Mouse (Mus musculus) kidney, adult 2 months (tissue): ENCODE data around the gene Chst3. TPM values are rescaled to one million over a fixed set of nuclear protein-coding genes. Genes with fewer than 3 reads are reported as not detected.
"Not testable (repeated sequence)": the region's sequence is repeated elsewhere in the genome, so short reads cannot be mapped to it uniquely, and the experiment has no call there.

Experiments used
- DNase-seq: peaks from one replicate; pipeline ENCODE4 v3.0.0; 2021
- H3K27ac ChIP-seq: fragments of 200-500 bp; 2 replicates; pipeline ENCODE4 v1.5.1; 2012; ENCODE audit warnings: low read depth, low read length, control low read depth, inconsistent platforms; ENCODE audit not compliant: insufficient read depth
- H3K27me3 ChIP-seq: fragments of 200-500 bp; replicated peaks from 2 replicates; pipeline ENCODE4 v1.6.1; 2012; ENCODE audit warnings: mild to moderate bottlenecking, moderate library complexity, low read length, inconsistent platforms; ENCODE audit not compliant: control insufficient read depth, insufficient read depth
- H3K36me3 ChIP-seq: fragments of 200-500 bp; 2 replicates; pipeline ENCODE4 v1.6.1; 2012; ENCODE audit warnings: mild to moderate bottlenecking, moderate library complexity, low read length, inconsistent platforms; ENCODE audit not compliant: control insufficient read depth, insufficient read depth
- H3K4me1 ChIP-seq: fragments of 200-500 bp; 2 replicates; pipeline ENCODE4 v1.6.1; 2011; ENCODE audit warnings: low read length; ENCODE audit not compliant: control insufficient read depth, insufficient read depth
- H3K4me3 ChIP-seq: fragments of 200-500 bp; 2 replicates; pipeline ENCODE4 v1.5.1; 2011; ENCODE audit warnings: mild to moderate bottlenecking, low read depth, low read length, control low read depth; ENCODE audit not compliant: insufficient read depth
- CTCF ChIP-seq: fragments of 200-500 bp; conservative IDR thresholded peaks from 2 replicates; pipeline ENCODE4 v1.5.1; 2011; ENCODE audit warnings: low read depth, mild to moderate bottlenecking, control low read depth, low read length, moderate library complexity, mixed read lengths; ENCODE audit not compliant: insufficient read depth, insufficient read length
- POLR2A ChIP-seq: fragments of 200-500 bp; IDR thresholded peaks from one replicate; pipeline ENCODE4 v1.6.1; 2011; ENCODE audit warnings: low read depth, low read length, control low read depth
- WGBS: fragments of 180-500 bp; shearing (Covaris S2); methylation state at CpG from one replicate; pipeline ENCODE4 v1.1.7; 2018; 5-methylcytosine and 5-hydroxymethylcytosine counted together
- polyA plus RNA-seq: library from polyadenylated mRNA; depleted of rRNA; stranded (reverse); fragments of >200 nt; gene quantifications from 2 replicates; pipeline ENCODE4 v1.2.3, GENCODE M21; 2012

Chst3 gene
- polyA plus RNA-seq, 1 experiment = 4.3 TPM

GRCm38 (mm10) chr10:60186191-60186945 is 32.7 kb downstream of the Chst3 start:
- Histone ChIP-seq H3K27me3 (no peaks in the 10 kb centered on the region), H3K27ac (no peak overlapping the region), H3K4me3 (no peak overlapping the region), H3K36me3 (no peaks in the 10 kb centered on the region), H3K4me1 (no peaks in the 10 kb centered on the region)
- no peak for TF ChIP-seq CTCF
- no peak for TF ChIP-seq POLR2A
- no peak for DNase-seq
- 89% methylated on average over 44 of the region's 44 CpGs for WGBS

GRCm38 (mm10) chr10:60185023-60185709 is 33.9 kb downstream of the Chst3 start:
- no peak for DNase-seq
- Histone ChIP-seq H3K4me1 (no peaks in the 10 kb centered on the region), H3K27ac (no peak overlapping the region), H3K36me3 (no peaks in the 10 kb centered on the region), H3K4me3 (no peak overlapping the region), H3K27me3 (no peaks in the 10 kb centered on the region)
- TF ChIP-seq POLR2A (no peak), CTCF (no peak)
- 88% methylated on average over 10 of the region's 10 CpGs for WGBS

- H3K4me3 ChIP-seq, H3K36me3 ChIP-seq, H3K27ac ChIP-seq, H3K4me1 ChIP-seq, DNase-seq, H3K27me3 ChIP-seq: not testable (repeated sequence)
- 87% methylated on average over 9 of the region's 9 CpGs for WGBS
Observed at GRCm38 (mm10) chr10:60175306-60175705, 43.8 kb downstream of the Chst3 start.

GRCm38 (mm10) chr10:60174506-60174905 is 44.6 kb downstream of the Chst3 start:
- 70% methylated on average over 3 of the region's 3 CpGs for WGBS
- Histone ChIP-seq H3K4me1 (no peaks in the 10 kb centered on the region), H3K27ac (no peak overlapping the region)

GRCm38 (mm10) chr10:60173035-60173434 is 46.0 kb downstream of the Chst3 start:
- 44% methylated on average over 10 of the region's 10 CpGs for WGBS
- Histone ChIP-seq H3K4me3 (no peak overlapping the region), H3K36me3 (no peaks in the 10 kb centered on the region), H3K27me3 (no peaks in the 10 kb centered on the region), H3K27ac (no peak overlapping the region), H3K4me1 (no peaks in the 10 kb centered on the region)
- no peak for TF ChIP-seq CTCF
- no peak for TF ChIP-seq POLR2A
- DNase-seq = peak; percentile 30

More at GRCm38 (mm10) chr10:60174506-60174905, 44.6 kb downstream of the Chst3 start:
- Histone ChIP-seq H3K36me3 (no peaks in the 10 kb centered on the region), H3K4me3 (no peak overlapping the region), H3K27me3 (no peaks in the 10 kb centered on the region)
- no peak for TF ChIP-seq POLR2A
- no peak for TF ChIP-seq CTCF
- no peak for DNase-seq

- no peaks in the 10 kb centered on the region for H3K27me3 ChIP-seq
- 93% methylated on average over 4 of the region's 4 CpGs for WGBS
- no peaks in the 10 kb centered on the region for H3K4me1 ChIP-seq
- no peaks in the 10 kb centered on the region for H3K36me3 ChIP-seq
- H3K27ac ChIP-seq = no peak overlapping the region
- no peak for DNase-seq
- no peak overlapping the region for H3K4me3 ChIP-seq
- no peak for TF ChIP-seq POLR2A
- no peak for TF ChIP-seq CTCF
Observed at GRCm38 (mm10) chr10:60172306-60172705, 46.8 kb downstream of the Chst3 start.

GRCm38 (mm10) chr10:60171368-60171767 is 47.7 kb downstream of the Chst3 start:
- TF ChIP-seq POLR2A (no peak), CTCF (no peak)
- no peak overlapping the region for H3K27ac ChIP-seq
- no peak for DNase-seq
- no peaks in the 10 kb centered on the region for H3K4me1 ChIP-seq
- WGBS = 94% methylated on average over 5 of the region's 5 CpGs
- no peaks in the 10 kb centered on the region for H3K36me3 ChIP-seq
- H3K4me3 ChIP-seq = no peak overlapping the region
- no peaks in the 10 kb centered on the region for H3K27me3 ChIP-seq
